Mouse (Mus musculus) skeletal muscle tissue, adult 2 months (tissue): ENCODE measurements around the gene Ermap.

Experiments
- DNase-seq: peaks from one replicate; pipeline ENCODE4 v3.0.0-alpha.2; 2012; ENCODE audit warnings: low read depth, low spot score

The Ermap gene

GRCm38 (mm10) chr4:119185771-119186170, 4.0 kb downstream of the Ermap start:
- DNase-seq, result no peak

- no peak for DNase-seq
These were observed 6.3 kb downstream of the Ermap start for GRCm38 (mm10) chr4:119183525-119183924.

GRCm38 (mm10) chr4:119181456-119181855, 8.4 kb downstream of the Ermap start:
- no peak for DNase-seq

GRCm38 (mm10) chr4:119180133-119180707, 9.6 kb downstream of the Ermap start:
- DNase-seq, result no peak

- no peak for DNase-seq
These were observed 11.5 kb downstream of the Ermap start for GRCm38 (mm10) chr4:119178331-119178730.

GRCm38 (mm10) chr4:119177702-119178101, 12.1 kb downstream of the Ermap start:
- no peak for DNase-seq

GRCm38 (mm10) chr4:119173851-119174453, 15.9 kb downstream of the Ermap start, which contains the start of gene Zfp691:
Zfp691 (minus strand) TSS chr4:119174195.
- peak; percentile 95 for DNase-seq

- no peak for DNase-seq
These were observed 16.7 kb downstream of the Ermap start for GRCm38 (mm10) chr4:119172919-119173650.

GRCm38 (mm10) chr4:119167663-119168062, 22.1 kb downstream of the Ermap start:
- peak; percentile 72 for DNase-seq

GRCm38 (mm10) chr4:119167068-119167467, 22.7 kb downstream of the Ermap start:
- no peak for DNase-seq

- no peak for DNase-seq
These were observed 23.9 kb downstream of the Ermap start for GRCm38 (mm10) chr4:119165916-119166315.

GRCm38 (mm10) chr4:119162990-119163389, 26.8 kb downstream of the Ermap start:
- DNase-seq, result no peak

GRCm38 (mm10) chr4:119161358-119161757, 28.5 kb downstream of the Ermap start:
- DNase-seq, result no peak

- DNase-seq, result no peak
These were observed 31.9 kb downstream of the Ermap start for GRCm38 (mm10) chr4:119157891-119158290.

GRCm38 (mm10) chr4:119157186-119157585, 32.6 kb downstream of the Ermap start:
- no peak for DNase-seq

GRCm38 (mm10) chr4:119148741-119149140, 41.1 kb downstream of the Ermap start:
- DNase-seq, result no peak

- DNase-seq, result no peak
These were observed 42.5 kb downstream of the Ermap start for GRCm38 (mm10) chr4:119147347-119147746.

GRCm38 (mm10) chr4:119146816-119147215, 43.0 kb downstream of the Ermap start:
- DNase-seq, result no peak

- DNase-seq, result no peak
These were observed 47.5 kb downstream of the Ermap start for GRCm38 (mm10) chr4:119142230-119142871.

GRCm38 (mm10) chr4:119141191-119141590, 48.6 kb downstream of the Ermap start:
- no peak for DNase-seq

GRCm38 (mm10) chr4:119140126-119140525, 49.7 kb downstream of the Ermap start:
- no peak for DNase-seq

- no peak for DNase-seq
These were observed 51.0 kb downstream of the Ermap start for GRCm38 (mm10) chr4:119138776-119139175.
